Mouse (Mus musculus): ENCODE data around the gene Vmn2r31.
"Not testable (repeated sequence)": the region's sequence is repeated elsewhere in the genome, so short reads cannot be mapped to it uniquely, and the experiment has no call there.

Gene Vmn2r31

GRCm38 (mm10) chr7:7399603-7400002 is at the start of gene Vmn2r31:
Gene Vmn2r31 (minus strand): TSS chr7:7399703.
- DNase-seq = not testable (repeated sequence)

DNA sequence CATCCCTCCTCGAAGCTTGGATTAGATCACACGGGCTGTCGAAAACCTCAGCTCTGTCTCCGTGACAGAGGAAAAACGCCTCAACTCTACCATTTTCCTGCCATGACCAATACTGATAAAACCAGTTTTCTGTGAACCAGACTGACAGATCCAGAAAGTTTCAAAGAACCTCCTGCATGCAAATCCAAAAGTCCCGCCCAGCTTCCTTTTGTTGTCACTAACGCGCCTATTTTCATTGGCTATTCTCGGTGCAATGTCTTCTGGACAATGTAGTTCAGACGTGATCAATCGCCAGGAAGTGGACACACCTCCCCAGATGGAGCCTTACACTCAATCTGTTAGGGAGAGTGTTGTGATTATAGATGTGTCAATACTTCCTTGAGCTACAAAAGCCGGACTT is 25.1 kb downstream of the Vmn2r31 start, which contains the start of gene Gm45783:
Gene Gm45783 (minus strand): TSS at position 143 of the 400 bp plus-strand sequence.
- not testable (repeated sequence) for DNase-seq

- DNase-seq = not testable (repeated sequence)
Measured at GRCm38 (mm10) chr7:7337509-7337908, 62.0 kb downstream of the Vmn2r31 start, which contains the start of gene Vmn2r30. Gene Vmn2r30 (minus strand): TSS chr7:7337609.
